Mouse (Mus musculus): ENCODE data around the gene C1ql2.

C1ql2 gene

GRCm38 (mm10) chr1:120340419-120341171 lies at the start of gene C1ql2:
Gene C1ql2 (plus strand): TSS chr1:120340582.
- no peak for DNase-seq

- DNase-seq: no peak
Observed at GRCm38 (mm10) chr1:120291709-120292108, 48.7 kb upstream of the C1ql2 start.

GRCm38 (mm10) chr1:120293803-120294202 lies 46.6 kb upstream of the C1ql2 start:
- DNase-seq: no peak

DNA sequence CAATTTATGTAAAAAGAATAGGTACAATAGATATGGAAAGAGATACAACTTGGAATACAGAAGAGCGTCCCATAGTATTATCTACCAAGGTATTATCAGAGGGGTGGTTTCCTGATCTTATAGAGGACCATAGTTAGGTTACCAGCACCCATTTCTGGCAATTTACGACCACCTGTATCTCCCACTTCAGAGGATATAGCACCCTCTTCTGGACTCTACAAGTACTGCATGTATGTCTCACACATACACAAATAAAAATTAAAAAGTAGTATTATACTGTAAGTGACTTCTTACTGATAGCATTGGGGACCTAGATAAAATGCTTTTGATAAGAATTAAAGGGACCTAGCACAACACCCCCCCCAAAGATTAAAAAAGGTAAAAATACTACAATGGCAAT lies 43.4 kb upstream of the C1ql2 start:
- DNase-seq: no peak

GRCm38 (mm10) chr1:120305801-120306200 lies 34.6 kb upstream of the C1ql2 start:
- DNase-seq: no peak

GRCm38 (mm10) chr1:120321270-120322021 lies 18.9 kb upstream of the C1ql2 start:
- no peak for DNase-seq

- no peak for DNase-seq
Observed at GRCm38 (mm10) chr1:120323131-120323561, 17.2 kb upstream of the C1ql2 start.

GRCm38 (mm10) chr1:120327714-120328113 lies 12.7 kb upstream of the C1ql2 start:
- peak; percentile 14 for DNase-seq

DNA sequence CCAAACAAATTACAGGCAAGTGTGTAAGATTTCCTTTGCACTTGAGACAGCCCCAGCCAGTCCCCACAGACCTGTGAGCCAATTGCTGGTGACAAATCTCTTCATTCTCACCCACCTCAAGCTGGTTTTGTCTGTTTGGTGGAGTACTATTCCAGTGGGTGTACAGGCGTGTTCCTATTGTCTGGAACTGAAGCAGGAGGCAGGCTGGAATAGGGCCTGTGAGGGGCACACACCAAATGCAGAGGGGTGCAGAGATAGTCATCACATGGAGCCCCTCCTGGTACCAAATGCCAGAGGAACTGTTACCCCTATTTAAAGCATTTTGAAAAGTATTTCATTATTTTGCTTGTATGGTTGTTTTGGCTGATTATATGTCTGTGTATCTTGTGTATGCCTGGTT lies 12.2 kb upstream of the C1ql2 start:
- DNase-seq: no peak

GRCm38 (mm10) chr1:120331841-120332240 lies 8.5 kb upstream of the C1ql2 start:
- no peak for DNase-seq

- no peak for DNase-seq
Observed at GRCm38 (mm10) chr1:120337970-120338369, 2.4 kb upstream of the C1ql2 start.

GRCm38 (mm10) chr1:120341172-120341675 lies 842 bp downstream of the C1ql2 start:
- no peak for DNase-seq

GRCm38 (mm10) chr1:120341811-120342370 lies 1.5 kb downstream of the C1ql2 start:
- no peak for DNase-seq

DNA sequence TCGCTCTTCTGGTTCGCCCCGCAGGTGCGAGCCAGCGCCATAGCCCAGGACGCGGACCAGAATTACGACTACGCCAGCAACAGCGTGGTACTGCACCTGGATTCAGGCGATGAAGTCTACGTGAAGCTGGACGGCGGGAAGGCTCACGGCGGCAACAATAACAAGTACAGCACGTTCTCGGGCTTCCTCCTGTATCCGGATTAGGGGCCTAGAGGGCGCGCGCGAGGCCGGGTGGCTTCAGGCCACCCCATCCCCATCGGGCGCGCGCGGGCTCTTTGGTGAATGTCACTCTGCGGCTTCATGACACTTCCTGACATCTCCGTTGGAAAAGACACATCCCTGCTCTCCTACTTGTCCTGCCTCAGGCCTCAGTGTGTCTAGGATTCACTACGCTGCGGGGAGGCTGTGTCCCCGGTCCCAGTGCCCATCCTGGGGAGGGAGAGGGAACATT lies 2.0 kb downstream of the C1ql2 start:
- no peak for DNase-seq

DNA sequence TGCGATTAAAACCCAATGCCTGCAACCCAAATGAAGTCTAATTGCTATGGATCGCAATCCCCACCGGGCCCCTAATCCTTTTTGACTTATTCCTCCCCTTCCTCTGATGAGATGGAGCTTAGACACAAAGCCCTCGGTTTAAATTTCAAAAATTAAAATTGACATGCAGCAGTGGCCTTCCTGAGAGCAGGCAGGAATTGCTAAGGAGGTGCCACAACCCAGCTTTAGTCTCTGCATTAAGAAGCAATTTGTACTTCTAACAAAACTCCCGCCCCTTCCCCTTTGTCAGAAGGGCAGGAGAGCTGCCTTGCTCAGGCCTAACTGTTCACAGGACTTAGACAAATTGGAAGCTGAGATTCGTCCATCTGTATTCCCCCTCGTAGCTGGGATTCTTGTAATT lies 4.6 kb downstream of the C1ql2 start:
- DNase-seq: no peak

DNA sequence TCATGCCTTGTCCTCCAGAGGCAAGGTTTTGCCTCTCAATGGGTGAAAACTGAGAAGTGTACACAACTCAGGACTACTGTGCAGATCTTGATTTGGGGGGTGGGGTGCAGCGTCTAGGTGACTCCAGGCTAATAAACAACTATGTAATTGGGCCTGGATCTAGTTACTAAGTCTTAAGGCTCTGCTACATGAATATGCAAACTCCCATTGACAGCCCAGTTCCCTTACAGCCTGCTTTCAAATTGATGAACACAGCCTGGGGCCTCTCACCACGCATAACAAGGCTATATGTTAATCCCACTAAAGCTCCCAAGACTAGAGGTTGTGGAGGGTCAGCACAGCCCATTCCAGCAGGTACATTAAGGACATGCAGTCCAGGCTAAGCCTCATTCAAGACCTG lies 14.0 kb downstream of the C1ql2 start:
- DNase-seq: no peak

- DNase-seq: peak; percentile 24
Observed at GRCm38 (mm10) chr1:120357371-120358274, 17.2 kb downstream of the C1ql2 start.

DNA sequence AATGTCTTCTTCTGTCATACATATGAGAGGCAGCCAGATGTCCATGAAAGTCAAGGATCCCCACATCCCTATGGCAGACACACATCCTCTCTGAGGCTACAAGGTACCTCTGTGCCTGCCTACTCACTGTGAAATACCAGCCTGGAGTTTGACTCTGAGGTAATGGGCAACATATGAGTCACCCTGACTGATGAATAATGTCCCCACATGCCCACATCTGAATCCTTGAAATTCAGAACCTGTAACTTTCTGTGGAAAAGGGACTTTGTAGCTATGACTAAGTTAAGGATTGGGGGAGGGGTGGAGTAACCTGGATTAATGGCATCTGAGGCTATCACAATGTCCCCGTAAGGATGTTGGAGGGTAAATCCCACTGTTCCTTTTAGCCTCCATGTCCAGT lies 23.3 kb downstream of the C1ql2 start:
- no peak for DNase-seq

GRCm38 (mm10) chr1:120368138-120368537 lies 27.8 kb downstream of the C1ql2 start:
- DNase-seq: no peak

- no peak for DNase-seq
Observed at GRCm38 (mm10) chr1:120374131-120374530, 33.7 kb downstream of the C1ql2 start.

- DNase-seq: no peak
Observed at GRCm38 (mm10) chr1:120374832-120375231, 34.5 kb downstream of the C1ql2 start.

- no peak for DNase-seq
Observed at GRCm38 (mm10) chr1:120385029-120385571, 44.7 kb downstream of the C1ql2 start.
